Mouse (Mus musculus) intestine, postnatal 0 days (tissue): ENCODE data around the gene Cldn22. TPM values are rescaled to one million over a fixed set of nuclear protein-coding genes. Genes with fewer than 3 reads are reported as not detected.

ENCODE experiments used
- ATAC-seq: fragments of 200-750 bp; cut with Nextera tagmentation; 2 replicates; pipeline ENCODE4 v1.8.0; 2017; ENCODE audit warnings: mild to moderate bottlenecking, moderate TSS enrichment, moderate library complexity
- H3K27ac ChIP-seq: fragments of 300-500 bp; sonication (generic); 2 replicates; pipeline ENCODE4 v1.5.1; 2014; ENCODE audit warnings: mild to moderate bottlenecking, low read depth, low read length, moderate library complexity
- H3K27me3 ChIP-seq: fragments of 300-500 bp; sonication (generic); replicated peaks from 2 replicates; pipeline ENCODE4 v1.6.1; 2014; ENCODE audit warnings: low read length, mixed read lengths; ENCODE audit not compliant: control insufficient read depth, insufficient read depth
- H3K36me3 ChIP-seq: fragments of 300-500 bp; sonication (generic); 2 replicates; pipeline ENCODE4 v1.6.1; 2014; ENCODE audit warnings: mild to moderate bottlenecking, moderate library complexity; ENCODE audit not compliant: control insufficient read depth, insufficient read depth
- H3K4me1 ChIP-seq: fragments of 300-500 bp; sonication (generic); replicated peaks from 2 replicates; pipeline ENCODE4 v1.6.1; 2014; ENCODE audit warnings: antibody characterized with exemption, low read length, mixed read lengths; ENCODE audit not compliant: control insufficient read depth, insufficient read depth
- H3K4me2 ChIP-seq: fragments of 300-500 bp; sonication (generic); replicated peaks from 2 replicates; pipeline ENCODE4 v1.6.1; 2014; ENCODE audit warnings: low read depth, mild to moderate bottlenecking, moderate library complexity
- H3K4me3 ChIP-seq: fragments of 300-500 bp; sonication (generic); 2 replicates; pipeline ENCODE4 v1.5.1; 2014; ENCODE audit warnings: low read depth, low read length
- H3K9ac ChIP-seq: fragments of 300-500 bp; sonication (generic); 2 replicates; pipeline ENCODE4 v1.6.1; 2014; ENCODE audit warnings: mild to moderate bottlenecking, low read depth, low read length
- H3K9me3 ChIP-seq: fragments of 300-500 bp; sonication (generic); 2 replicates; pipeline ENCODE4 v1.6.1; 2016; ENCODE audit warnings: mixed run types; ENCODE audit not compliant: control insufficient read depth
- CTCF ChIP-seq: sonication (generic); IDR thresholded peaks from 2 replicates; pipeline ENCODE4 v1.5.1; 2016; ENCODE audit warnings: low read depth, mild to moderate bottlenecking, control low read depth, antibody characterized with exemption, moderate library complexity
- WGBS: fragments of 180-500 bp; shearing (Covaris S2); extraction: QIAGEN DNeasy Blood & Tissue Kit; methylation state at CpG from one replicate; pipeline ENCODE4 v1.1.7; 2014; 5-methylcytosine and 5-hydroxymethylcytosine counted together
- polyA plus RNA-seq: library from polyadenylated mRNA; unstranded; fragments of >200 nt; fragmentation: Nextera tagmentation; extraction: Ambion mirVana; gene quantifications from 2 replicates; pipeline ENCODE4 v1.2.1, GENCODE M21; 2015

Gene Cldn22
- polyA plus RNA-seq, 1 experiment from 2014 or later, result not detected

- Histone ChIP-seq H3K9me3 (no peaks in the 10 kb centered on the region), H3K9ac (no peak overlapping the region), H3K27me3 (no peaks in the 10 kb centered on the region), H3K27ac (no peak overlapping the region), H3K4me2 (no peak overlapping the region), H3K4me1 (no peaks in the 10 kb centered on the region), H3K36me3 (no peaks in the 10 kb centered on the region), H3K4me3 (no peak overlapping the region)
- TF ChIP-seq CTCF, result no peak
- no peak for ATAC-seq
- WGBS, result 89% methylated on average over 15 of the region's 15 CpGs
These were observed 38.0 kb upstream of the Cldn22 start for GRCm38 (mm10) chr8:47786323-47786722.

- no peaks in the 10 kb centered on the region for H3K9me3 ChIP-seq
- no peak overlapping the region for H3K9ac ChIP-seq
- H3K4me1 ChIP-seq, result no peaks in the 10 kb centered on the region
- H3K36me3 ChIP-seq, result no peaks in the 10 kb centered on the region
- ATAC-seq, result no peak
- no peak overlapping the region for H3K4me3 ChIP-seq
- TF ChIP-seq CTCF, result no peak
- H3K27me3 ChIP-seq, result no peaks in the 10 kb centered on the region
- no peak overlapping the region for H3K27ac ChIP-seq
- 32% methylated on average over 10 of the region's 10 CpGs for WGBS
- H3K4me2 ChIP-seq, result no peak overlapping the region
These were observed 36.6 kb upstream of the Cldn22 start for GRCm38 (mm10) chr8:47787705-47788104.

GRCm38 (mm10) chr8:47791986-47792385 is 32.3 kb upstream of the Cldn22 start:
- Histone ChIP-seq H3K4me2 (no peak overlapping the region), H3K4me3 (no peak overlapping the region), H3K9ac (no peak overlapping the region), H3K4me1 (no peaks in the 10 kb centered on the region), H3K27ac (no peak overlapping the region), H3K27me3 (no peaks in the 10 kb centered on the region), H3K9me3 (no peaks in the 10 kb centered on the region), H3K36me3 (no peaks in the 10 kb centered on the region)
- no peak for ATAC-seq
- no peak for TF ChIP-seq CTCF
- 68% methylated on average over 9 of the region's 9 CpGs for WGBS

GRCm38 (mm10) chr8:47799438-47799837 is 24.8 kb upstream of the Cldn22 start:
- 47% methylated on average over 6 of the region's 6 CpGs for WGBS
- H3K9ac ChIP-seq, result no peak overlapping the region
- H3K27me3 ChIP-seq, result no peaks in the 10 kb centered on the region
- no peaks in the 10 kb centered on the region for H3K36me3 ChIP-seq
- H3K9me3 ChIP-seq, result no peaks in the 10 kb centered on the region
- TF ChIP-seq CTCF, result no peak
- ATAC-seq, result no peak
- no peak overlapping the region for H3K4me2 ChIP-seq
- no peak overlapping the region for H3K4me3 ChIP-seq
- no peak overlapping the region for H3K27ac ChIP-seq
- H3K4me1 ChIP-seq, result no peaks in the 10 kb centered on the region

- ATAC-seq, result no peak
- no peak overlapping the region for H3K4me3 ChIP-seq
- H3K9me3 ChIP-seq, result no peaks in the 10 kb centered on the region
- no peaks in the 10 kb centered on the region for H3K36me3 ChIP-seq
- no peak for TF ChIP-seq CTCF
- H3K9ac ChIP-seq, result no peak overlapping the region
- no peaks in the 10 kb centered on the region for H3K4me1 ChIP-seq
- H3K27ac ChIP-seq, result no peak overlapping the region
- no peak overlapping the region for H3K4me2 ChIP-seq
- H3K27me3 ChIP-seq, result no peaks in the 10 kb centered on the region
- WGBS, result 90% methylated on average over 2 of the region's 2 CpGs
These were observed 21.9 kb upstream of the Cldn22 start for GRCm38 (mm10) chr8:47802349-47802748.

- 90% methylated on average over 1 of the region's 1 CpGs for WGBS
- no peaks in the 10 kb centered on the region for H3K27me3 ChIP-seq
- H3K9me3 ChIP-seq, result no peaks in the 10 kb centered on the region
- no peak overlapping the region for H3K27ac ChIP-seq
- TF ChIP-seq CTCF, result no peak
- no peaks in the 10 kb centered on the region for H3K4me1 ChIP-seq
- H3K9ac ChIP-seq, result no peak overlapping the region
- no peak overlapping the region for H3K4me3 ChIP-seq
- ATAC-seq, result no peak
- H3K4me2 ChIP-seq, result no peak overlapping the region
- no peaks in the 10 kb centered on the region for H3K36me3 ChIP-seq
These were observed 20.0 kb upstream of the Cldn22 start for GRCm38 (mm10) chr8:47804262-47804661.
